Mouse (Mus musculus): ENCODE results near the gene Zfr. TPM values are rescaled to one million over a fixed set of nuclear protein-coding genes. Genes with fewer than 3 reads are reported as not detected.

Zfr gene
- polyA plus RNA-seq, 1 experiment from 2014 or later = 105 TPM

DNA sequence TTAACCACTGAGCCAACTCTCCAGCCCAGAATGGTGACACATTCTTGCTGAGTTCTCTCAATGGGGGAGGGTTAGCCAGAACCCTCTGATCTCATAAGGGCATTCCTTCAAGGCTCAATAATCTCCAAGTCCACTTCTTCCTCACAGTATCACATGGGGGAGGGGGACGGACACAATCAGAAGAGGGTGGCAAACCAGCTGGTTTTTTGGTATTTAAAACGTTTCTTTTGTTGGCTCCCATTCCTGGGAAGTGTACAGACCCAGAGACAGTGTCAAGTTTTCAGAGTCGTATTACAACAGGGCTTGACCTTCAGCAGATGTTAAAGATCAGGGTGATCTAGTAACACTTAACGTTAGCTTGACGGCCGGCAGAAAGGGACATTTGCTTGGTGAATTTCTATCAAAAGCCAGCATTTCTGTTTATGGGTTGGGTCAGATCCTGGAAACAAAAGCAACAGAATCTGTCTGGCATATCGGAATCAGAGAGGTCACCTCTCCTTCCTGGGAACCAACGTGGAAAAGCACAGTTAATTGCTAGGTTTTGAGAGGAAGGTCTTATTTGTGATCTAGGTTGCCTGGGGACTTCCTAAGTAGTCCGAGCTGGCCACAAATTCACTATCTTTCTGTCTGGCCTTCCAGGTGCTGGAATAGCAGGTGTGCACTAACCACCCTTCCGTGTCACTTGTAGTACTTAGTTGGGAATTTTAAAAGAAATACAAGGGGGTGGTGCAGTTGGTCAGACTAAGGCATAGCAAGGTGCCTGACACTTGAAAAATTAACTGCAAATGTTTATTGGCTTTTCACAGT lies 86.1 kb downstream of the Zfr start:
- ATAC-seq = peak; percentile 5
- DNase-seq (ENCODE audit: low read depth, low spot score) = no peak
- POLR2A ChIA-PET = interaction anchor here (0.6 to 0.8 kb wide), 2 partner anchors 7 to 36 kb away, joined by 3 to 4 read pairs; no protein-coding TSS in a partner anchor
- TF ChIP-seq CTCF (IDR thresholded peaks at IDR 0.05) = no peak
- in situ Hi-C loops (cut with MboI; ENCODE audit: low pct_unique_long_range_greater_than_20kb) = no loop called here
- H3K27me3 ChIP-seq = no peaks in the 10 kb centered on the region
- CTCF ChIA-PET = interaction anchor here (1.0 to 1.2 kb wide), 2 partner anchors 44 to 65 kb away, joined by 3 read pairs; no protein-coding TSS in a partner anchor

DNA sequence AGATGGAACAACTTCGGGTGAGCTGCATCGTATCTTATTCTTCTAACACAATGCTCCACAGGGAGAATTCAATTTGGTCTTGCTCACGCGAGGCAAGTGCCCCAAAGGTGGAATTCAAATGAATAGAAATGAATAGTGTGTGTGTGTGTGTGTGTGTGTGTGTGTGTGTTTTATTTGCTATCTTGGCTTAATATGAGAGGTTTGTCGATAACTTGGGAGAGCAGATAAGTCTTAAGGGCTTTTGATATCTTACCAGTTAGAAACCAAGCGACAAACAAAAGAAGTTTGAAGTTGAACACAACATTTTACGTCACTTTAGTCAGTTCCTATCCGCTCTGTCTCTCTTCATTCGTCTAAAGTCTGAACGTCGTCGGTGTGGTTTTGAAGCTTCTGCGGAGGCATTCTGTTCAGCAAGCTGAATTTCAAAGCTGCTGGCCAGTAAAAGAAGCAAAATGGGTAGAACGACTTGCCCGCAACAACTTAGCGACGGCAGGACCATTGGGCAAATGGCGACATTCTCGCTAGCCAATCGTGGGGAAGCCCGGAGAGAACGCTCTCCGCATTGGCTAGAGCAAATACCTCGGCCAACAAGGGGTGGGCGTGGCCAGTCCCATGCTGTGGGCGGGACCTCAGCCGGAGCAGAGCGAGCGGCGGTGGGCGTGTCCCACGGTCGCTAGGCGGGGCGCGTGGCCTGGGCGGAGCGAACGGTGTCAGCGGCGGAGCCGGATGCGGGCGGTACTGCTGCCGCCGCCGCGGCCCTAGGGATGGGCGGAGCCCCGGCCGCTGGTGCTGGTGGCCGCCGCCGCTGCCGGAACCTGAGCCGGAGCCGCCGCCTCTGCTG lies 86.9 kb downstream of the Zfr start, which contains the start of gene Mtmr12:
TSS of gene Mtmr12 (plus strand) at position 710 of the 841 bp plus-strand sequence.
- no peaks in the 10 kb centered on the region for H3K27me3 ChIP-seq
- in situ Hi-C loops (cut with MboI; ENCODE audit: low pct_unique_long_range_greater_than_20kb) = loop anchor here (5.0 kb wide), 1 partner anchor 43 kb away; no protein-coding TSS in a partner anchor
- ATAC-seq = peak; percentile 89
- no peak for TF ChIP-seq CTCF (IDR thresholded peaks at IDR 0.05)
- DNase-seq (ENCODE audit: low read depth, low spot score) = peak; percentile 96
- POLR2A ChIA-PET = interaction anchor here (0.6 to 1.5 kb wide), 4 partner anchors 8 to 43 kb away, joined by 3 to 4 read pairs (median 4); no protein-coding TSS in a partner anchor
- CTCF ChIA-PET = interaction anchor here (1.0 to 1.4 kb wide), 3 partner anchors 44 to 64 kb away, joined by 3 read pairs; no protein-coding TSS in a partner anchor

GRCm38 (mm10) chr15:12205160-12205901 lies 87.7 kb downstream of the Zfr start:
- DNase-seq (ENCODE audit: low read depth, low spot score) = no peak
- no peak for TF ChIP-seq CTCF (IDR thresholded peaks at IDR 0.05)

DNA sequence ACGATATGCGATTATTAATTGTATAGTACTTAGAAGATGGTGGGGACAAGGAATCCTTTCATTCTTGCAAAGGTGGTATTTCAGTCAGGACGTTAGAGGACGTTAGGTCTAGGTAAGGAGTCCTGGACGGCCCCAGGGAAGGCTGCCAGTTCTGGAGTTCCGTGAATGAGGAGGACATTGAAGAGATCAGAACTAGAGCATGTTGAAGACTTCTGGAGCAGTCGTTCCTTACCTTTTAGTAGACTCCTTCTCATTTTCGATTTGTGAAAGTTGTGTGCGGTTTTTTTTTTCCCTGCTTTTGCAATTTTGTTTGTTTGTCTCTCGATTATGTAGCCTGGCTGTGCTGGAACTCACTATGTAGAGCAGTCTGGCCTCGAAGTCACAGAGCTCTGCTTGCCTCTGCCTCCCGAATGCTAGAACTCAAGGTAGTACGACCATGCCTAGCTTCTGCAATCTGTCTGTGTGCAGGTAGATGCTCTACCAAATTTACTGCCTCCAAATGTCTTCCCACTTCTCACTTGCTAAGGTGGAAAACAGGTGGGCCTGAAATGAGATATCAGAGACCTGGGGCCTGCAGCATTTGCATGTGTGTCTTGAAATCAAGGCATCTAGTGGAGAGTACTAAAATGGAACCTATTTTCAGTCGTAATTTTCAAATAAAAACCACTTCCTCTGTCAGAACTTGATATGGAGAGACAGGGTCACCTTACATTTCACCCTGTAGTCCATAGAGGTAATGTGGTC lies 88.4 kb downstream of the Zfr start:
- TF ChIP-seq CTCF (IDR thresholded peaks at IDR 0.05) = no peak
- DNase-seq (ENCODE audit: low read depth, low spot score) (no peak), ATAC-seq (no peak)
- CTCF ChIA-PET = interaction anchor here (1.0 to 1.4 kb wide), 2 partner anchors 9 to 42 kb away, joined by 3 read pairs; no protein-coding TSS in a partner anchor
- H3K27me3 ChIP-seq = no peaks in the 10 kb centered on the region
- in situ Hi-C loops (cut with MboI; ENCODE audit: low pct_unique_long_range_greater_than_20kb) = loop anchor here (5.0 kb wide), 1 partner anchor 41 kb away; no protein-coding TSS in a partner anchor
- POLR2A ChIA-PET = interaction anchor here (0.5 to 1.5 kb wide), 2 partner anchors 35 to 41 kb away, joined by 3 to 4 read pairs; no protein-coding TSS in a partner anchor

More at GRCm38 (mm10) chr15:12205160-12205901, 87.7 kb downstream of the Zfr start:
- in situ Hi-C loops (cut with MboI; ENCODE audit: low pct_unique_long_range_greater_than_20kb) = loop anchor here (5.0 kb wide), 1 partner anchor 42 kb away; no protein-coding TSS in a partner anchor
- CTCF ChIA-PET = interaction anchor here (1.0 to 1.4 kb wide), 2 partner anchors 8 to 43 kb away, joined by 3 read pairs; no protein-coding TSS in a partner anchor
- ATAC-seq = peak; percentile 51
- POLR2A ChIA-PET = interaction anchor here (0.5 to 1.5 kb wide), 3 partner anchors 11 to 42 kb away, joined by 3 to 4 read pairs (median 3); no protein-coding TSS in a partner anchor
- H3K27me3 ChIP-seq = no peaks in the 10 kb centered on the region

GRCm38 (mm10) chr15:12206646-12207222 lies 89.1 kb downstream of the Zfr start:
- no peaks in the 10 kb centered on the region for H3K27me3 ChIP-seq
- ATAC-seq (no peak), DNase-seq (ENCODE audit: low read depth, low spot score) (no peak)
- ChIA-PET CTCF (interaction anchor here (0.7 to 1.4 kb wide), 2 partner anchors 71 to 235 kb away, joined by 3 read pairs; no protein-coding TSS in a partner anchor), POLR2A (no interaction called here)
- in situ Hi-C loops (cut with MboI; ENCODE audit: low pct_unique_long_range_greater_than_20kb) = loop anchor here (5.0 kb wide), 1 partner anchor 41 kb away; no protein-coding TSS in a partner anchor
- TF ChIP-seq CTCF (IDR thresholded peaks at IDR 0.05) = no peak

DNA sequence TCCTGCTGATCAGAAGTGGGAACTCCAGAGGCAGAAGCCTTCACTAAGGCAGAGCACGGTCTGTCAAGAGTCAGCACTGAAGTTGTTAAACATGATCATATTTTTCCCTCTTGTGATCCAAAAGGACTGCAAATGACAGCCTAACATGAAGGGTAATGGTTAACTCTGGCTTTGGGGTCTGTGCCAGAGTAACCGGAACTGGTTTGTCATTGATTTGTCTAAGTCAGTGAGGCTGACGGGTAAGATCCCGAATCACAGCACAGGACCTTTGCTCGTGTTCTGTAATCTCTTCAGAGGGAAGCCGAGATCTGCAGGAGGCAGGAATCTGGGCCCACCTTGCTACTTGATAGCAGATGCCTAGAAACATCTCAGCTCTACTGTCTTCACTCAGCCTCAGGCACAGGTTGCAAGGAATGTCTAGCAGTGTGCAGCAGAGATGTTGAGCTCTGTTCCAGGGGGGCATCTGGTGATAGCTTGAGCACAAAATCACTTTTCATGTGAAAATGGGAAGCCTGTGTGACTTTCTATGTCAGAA lies 90.0 kb downstream of the Zfr start:
- no peaks in the 10 kb centered on the region for H3K27me3 ChIP-seq
- ChIA-PET POLR2A (interaction anchor here (1.3 kb wide), 2 partner anchors 39 to 214 kb away, joined by 3 read pairs; no protein-coding TSS in a partner anchor), CTCF (interaction anchor here (1.1 to 2.2 kb wide), 3 partner anchors 10 to 236 kb away, joined by 3 to 10 read pairs (median 4); no protein-coding TSS in a partner anchor)
- DNase-seq (ENCODE audit: low read depth, low spot score) (no peak), ATAC-seq (no peak)
- in situ Hi-C loops (cut with MboI; ENCODE audit: low pct_unique_long_range_greater_than_20kb) = loop anchor here (5.0 kb wide), 1 partner anchor 40 kb away; no protein-coding TSS in a partner anchor
- TF ChIP-seq CTCF (IDR thresholded peaks at IDR 0.05) = no peak

DNA sequence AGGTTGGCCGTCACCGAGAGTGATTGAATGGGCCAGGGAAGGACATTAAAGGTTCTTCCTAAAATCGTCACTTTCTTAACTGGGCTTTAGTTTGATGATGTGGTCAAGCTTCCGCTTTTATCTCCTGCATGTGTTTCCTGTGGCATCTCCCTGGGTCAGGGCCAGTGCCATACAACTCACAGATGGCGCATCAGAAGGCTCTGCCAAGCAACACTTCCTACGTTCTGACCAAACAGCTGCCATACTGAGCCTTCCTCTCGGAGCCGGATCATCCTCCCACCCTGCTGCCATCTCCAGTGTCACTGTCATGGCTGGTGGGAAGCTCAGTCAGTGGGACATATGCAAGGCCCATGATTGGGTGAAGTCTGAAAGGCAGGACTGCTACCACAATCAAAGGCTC lies 93.9 kb downstream of the Zfr start:
- ChIA-PET CTCF (interaction anchor here (1.5 kb wide), 1 partner anchor 15 kb away, joined by 6 read pairs; no protein-coding TSS in a partner anchor), POLR2A (no interaction called here)
- DNase-seq (ENCODE audit: low read depth, low spot score) (no peak), ATAC-seq (no peak)
- in situ Hi-C loops (cut with MboI; ENCODE audit: low pct_unique_long_range_greater_than_20kb) = no loop called here
- H3K27me3 ChIP-seq = no peaks in the 10 kb centered on the region
- TF ChIP-seq CTCF (IDR thresholded peaks at IDR 0.05) = no peak

- no peak for DNase-seq (ENCODE audit: low read depth, low spot score)
- ATAC-seq = no peak
- TF ChIP-seq CTCF (IDR thresholded peaks at IDR 0.05) = no peak
- POLR2A ChIA-PET = no interaction called here
- no peaks in the 10 kb centered on the region for H3K27me3 ChIP-seq
- CTCF ChIA-PET = interaction anchor here (1.5 kb wide), 1 partner anchor 15 kb away, joined by 6 read pairs; no protein-coding TSS in a partner anchor
- in situ Hi-C loops (cut with MboI; ENCODE audit: low pct_unique_long_range_greater_than_20kb) = no loop called here
Observed at GRCm38 (mm10) chr15:12212266-12212665, 94.6 kb downstream of the Zfr start.
